Mouse (Mus musculus): ENCODE data around the gene Gch1.

Gch1 gene

GRCm38 (mm10) chr14:47188848-47189634 lies at the start of gene Gch1:
Gene Gch1 (minus strand): TSS chr14:47189413.
- in situ Hi-C loops (cut with MboI, MseI), result no loop called here

- in situ Hi-C loops (cut with MboI, MseI), result no loop called here
Observed at GRCm38 (mm10) chr14:47237286-47237685, 48.1 kb upstream of the Gch1 start.

GRCm38 (mm10) chr14:47236491-47236890 lies 47.3 kb upstream of the Gch1 start:
- in situ Hi-C loops (cut with MboI, MseI), result no loop called here

- in situ Hi-C loops (cut with MboI, MseI), result no loop called here
Observed at GRCm38 (mm10) chr14:47234526-47235250, 45.5 kb upstream of the Gch1 start.

- in situ Hi-C loops (cut with MboI, MseI), result no loop called here
Observed at GRCm38 (mm10) chr14:47234032-47234431, 44.8 kb upstream of the Gch1 start.

- in situ Hi-C loops (cut with MboI, MseI), result no loop called here
Observed at GRCm38 (mm10) chr14:47233602-47234001, 44.4 kb upstream of the Gch1 start.

GRCm38 (mm10) chr14:47229796-47230376 lies 40.7 kb upstream of the Gch1 start:
- in situ Hi-C loops (cut with MboI, MseI), result no loop called here

- in situ Hi-C loops (cut with MboI, MseI), result no loop called here
Observed at GRCm38 (mm10) chr14:47225931-47226330, 36.7 kb upstream of the Gch1 start.

GRCm38 (mm10) chr14:47224476-47225325 lies 35.5 kb upstream of the Gch1 start:
- in situ Hi-C loops (cut with MboI, MseI), result no loop called here

- in situ Hi-C loops (cut with MboI, MseI), result no loop called here
Observed at GRCm38 (mm10) chr14:47222631-47223450, 33.6 kb upstream of the Gch1 start.

GRCm38 (mm10) chr14:47221567-47221966 lies 32.4 kb upstream of the Gch1 start:
- in situ Hi-C loops (cut with MboI, MseI), result no loop called here

GRCm38 (mm10) chr14:47220231-47221025 lies 31.2 kb upstream of the Gch1 start:
- in situ Hi-C loops (cut with MboI, MseI), result no loop called here

GRCm38 (mm10) chr14:47218766-47219606 lies 29.8 kb upstream of the Gch1 start:
- in situ Hi-C loops (cut with MboI, MseI), result no loop called here

GRCm38 (mm10) chr14:47216541-47216940 lies 27.3 kb upstream of the Gch1 start:
- in situ Hi-C loops (cut with MboI, MseI), result no loop called here

GRCm38 (mm10) chr14:47214367-47214766 lies 25.2 kb upstream of the Gch1 start:
- in situ Hi-C loops (cut with MboI, MseI), result no loop called here

- in situ Hi-C loops (cut with MboI, MseI), result no loop called here
Observed at GRCm38 (mm10) chr14:47213305-47213704, 24.1 kb upstream of the Gch1 start.

- in situ Hi-C loops (cut with MboI, MseI), result no loop called here
Observed at GRCm38 (mm10) chr14:47209669-47210164, 20.5 kb upstream of the Gch1 start.

GRCm38 (mm10) chr14:47208564-47209493 lies 19.6 kb upstream of the Gch1 start:
- in situ Hi-C loops (cut with MboI, MseI), result no loop called here

Data from T-helper 2 cell (primary cell).